Mouse (Mus musculus): ENCODE measurements around the gene Gm36079.
"Not testable (repeated sequence)": the region's sequence is repeated elsewhere in the genome, so short reads cannot be mapped to it uniquely, and the experiment has no call there.

The Gm36079 gene

DNA sequence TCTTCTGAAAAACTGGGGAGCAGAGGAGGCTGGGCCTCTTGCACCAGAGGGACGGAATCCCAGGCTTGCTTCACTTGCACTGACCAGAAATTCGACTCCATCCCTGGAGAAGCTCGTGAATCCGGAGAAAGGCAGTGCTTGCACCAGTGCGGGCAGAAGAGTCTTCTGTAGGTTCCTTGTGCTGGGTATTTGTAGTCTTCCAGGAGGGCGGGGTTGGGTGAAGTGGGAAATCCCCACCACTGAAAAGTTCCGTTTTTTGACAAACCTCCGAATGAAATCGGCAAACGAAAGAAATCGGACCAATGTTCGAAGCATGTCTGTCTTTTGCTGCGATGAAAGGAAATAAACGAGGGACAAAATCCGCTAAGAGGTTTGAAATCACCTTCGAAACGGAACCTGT, at the start of gene Gm36079:
Gene Gm36079 (minus strand): TSS at position 101 of the 400 bp plus-strand sequence.
- DNase-seq (ENCODE audit: low read depth, low spot score) = not testable (repeated sequence)

DNA sequence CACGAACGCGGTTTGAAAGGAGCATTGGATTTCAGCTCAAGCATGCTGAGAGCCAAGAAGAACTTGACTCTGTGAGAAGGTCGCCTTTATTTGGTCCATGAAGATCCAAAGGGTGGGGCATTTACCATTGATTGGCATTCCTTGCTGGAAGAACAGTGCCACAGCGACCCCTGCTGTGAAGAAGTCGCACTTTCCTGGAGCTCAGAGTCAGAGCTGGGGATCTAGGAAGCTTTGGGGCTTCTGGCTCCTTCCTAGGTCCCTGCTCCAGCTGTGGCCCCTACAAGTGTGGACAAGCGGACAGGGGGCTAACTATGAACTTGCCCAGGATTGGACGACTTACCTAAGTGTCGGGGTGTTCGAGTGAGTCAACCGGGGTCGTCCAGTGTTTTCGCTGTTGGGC, 44.1 kb upstream of the Gm36079 start:
- not testable (repeated sequence) for DNase-seq (ENCODE audit: low read depth, low spot score)

DNA sequence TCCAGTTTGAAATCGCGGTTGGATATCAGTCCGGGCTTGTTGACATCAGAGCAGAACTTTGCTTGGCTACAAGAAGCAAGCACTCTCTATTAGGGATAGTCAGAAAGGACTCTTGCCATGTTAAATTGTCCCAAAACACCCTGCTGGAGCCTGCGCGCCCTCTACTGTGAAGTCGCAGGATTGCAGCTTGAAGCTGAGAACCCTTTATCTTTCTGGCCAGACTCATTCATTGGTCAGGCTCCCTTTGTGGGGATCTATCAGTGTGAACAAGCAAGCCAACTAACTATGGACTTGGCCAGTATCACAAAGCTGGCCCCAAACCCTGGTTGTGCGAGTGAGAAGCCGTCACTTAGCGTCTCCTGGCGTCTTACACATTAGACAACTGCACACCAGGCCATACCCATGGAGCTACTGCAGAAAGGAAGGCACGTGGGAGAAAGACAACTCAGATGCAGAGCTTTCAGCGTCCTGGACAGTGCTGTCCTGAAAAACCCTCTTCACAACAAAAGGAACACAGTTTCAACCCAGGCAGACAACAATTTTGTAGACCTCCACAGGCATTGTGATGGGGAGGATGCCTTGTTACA, 43.3 kb upstream of the Gm36079 start:
- not testable (repeated sequence) for DNase-seq (ENCODE audit: low read depth, low spot score)

DNA sequence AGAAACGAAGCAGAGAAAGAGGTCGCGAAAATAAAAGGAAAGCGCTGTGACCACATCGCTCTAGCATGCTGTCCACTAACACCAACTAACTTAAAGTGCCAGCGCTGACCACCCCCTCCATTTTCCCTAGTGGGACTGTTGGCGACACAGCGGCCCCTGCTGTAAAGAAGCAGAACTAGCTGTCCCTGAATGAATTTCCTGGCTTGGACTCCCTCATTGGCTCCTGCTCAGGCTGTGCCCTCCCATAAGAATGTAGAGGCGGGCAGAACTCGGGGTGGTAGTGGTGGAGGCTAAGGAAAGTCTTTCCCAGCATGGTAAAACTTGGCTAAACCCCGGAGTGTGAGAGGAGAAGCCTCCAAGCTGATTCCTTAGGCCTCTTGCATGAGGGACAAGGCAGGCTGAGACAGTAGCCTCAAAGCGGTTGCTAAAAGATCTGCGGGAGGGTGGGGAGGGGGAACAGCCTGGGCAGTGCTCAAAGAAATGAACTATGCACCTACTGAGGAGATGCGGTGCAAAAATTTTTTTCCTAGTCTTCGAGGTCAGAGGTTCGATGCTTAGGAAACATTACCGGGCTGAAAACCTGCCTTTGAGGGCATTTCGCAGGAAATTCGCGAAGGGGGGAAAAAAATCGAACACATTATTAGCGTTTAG, 36.8 kb upstream of the Gm36079 start:
- DNase-seq (ENCODE audit: low read depth, low spot score) = not testable (repeated sequence)

DNA sequence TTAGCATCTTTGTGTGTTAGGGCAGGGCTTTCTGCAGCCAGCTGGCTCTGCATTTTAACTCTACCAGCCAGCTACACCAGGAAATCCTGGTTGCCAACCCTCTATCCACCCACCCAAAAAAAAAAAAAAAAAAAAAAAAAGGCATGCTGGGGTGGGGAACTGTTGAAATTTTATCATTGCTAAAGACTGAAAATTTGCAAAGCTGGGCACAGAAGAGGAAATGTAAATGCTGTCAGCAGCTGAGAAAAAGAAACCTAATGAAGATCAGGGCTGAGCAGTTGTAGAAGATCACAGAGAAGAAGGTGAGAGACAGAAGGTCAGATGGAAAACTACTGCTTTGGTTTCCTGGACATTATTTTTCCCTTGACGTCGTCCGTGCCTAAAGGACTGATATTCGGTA, 36.1 kb upstream of the Gm36079 start:
- not testable (repeated sequence) for DNase-seq (ENCODE audit: low read depth, low spot score)

DNA sequence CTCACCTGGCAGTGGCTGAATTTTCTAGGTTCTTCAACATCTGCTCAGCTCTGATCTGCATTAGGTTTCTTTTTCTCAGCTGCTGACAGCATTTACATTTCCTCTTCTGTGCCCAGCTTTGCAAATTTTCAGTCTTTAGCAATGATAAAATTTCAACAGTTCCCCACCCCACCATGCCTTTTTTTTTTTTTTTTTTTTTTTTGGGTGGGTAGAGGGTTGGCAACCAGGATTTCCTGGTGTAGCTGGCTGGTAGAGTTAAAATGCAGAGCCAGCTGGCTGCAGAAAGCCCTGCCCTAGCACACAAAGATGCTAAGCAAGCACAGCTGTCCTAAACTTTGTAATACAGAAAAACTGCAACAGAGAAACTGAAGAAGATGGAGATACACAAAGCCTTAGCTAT, 25.3 kb upstream of the Gm36079 start, which contains the start of gene Gm21188:
Gene Gm21188 (minus strand): TSS at position 110 of the 400 bp plus-strand sequence.
- not testable (repeated sequence) for DNase-seq (ENCODE audit: low read depth, low spot score)

DNA sequence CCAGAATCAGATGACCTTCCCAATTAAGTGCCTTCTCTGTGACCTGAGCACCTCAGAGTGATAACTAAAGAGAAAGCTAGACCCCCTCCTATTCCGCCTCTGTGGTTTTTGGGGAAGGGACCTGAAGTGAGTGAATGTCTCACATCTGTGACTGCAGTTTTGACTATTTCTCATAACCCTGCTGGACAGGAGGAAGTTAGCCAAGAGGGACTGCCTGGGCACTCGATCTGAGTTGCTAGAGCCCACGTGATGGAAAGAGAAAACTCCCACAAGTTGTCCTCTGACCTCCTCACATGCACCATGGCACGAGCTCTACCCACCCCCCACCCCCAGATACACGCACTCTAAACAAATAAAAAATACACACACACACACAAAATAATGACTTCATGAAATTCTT, 21.8 kb upstream of the Gm36079 start:
- not testable (repeated sequence) for DNase-seq (ENCODE audit: low read depth, low spot score)

DNA sequence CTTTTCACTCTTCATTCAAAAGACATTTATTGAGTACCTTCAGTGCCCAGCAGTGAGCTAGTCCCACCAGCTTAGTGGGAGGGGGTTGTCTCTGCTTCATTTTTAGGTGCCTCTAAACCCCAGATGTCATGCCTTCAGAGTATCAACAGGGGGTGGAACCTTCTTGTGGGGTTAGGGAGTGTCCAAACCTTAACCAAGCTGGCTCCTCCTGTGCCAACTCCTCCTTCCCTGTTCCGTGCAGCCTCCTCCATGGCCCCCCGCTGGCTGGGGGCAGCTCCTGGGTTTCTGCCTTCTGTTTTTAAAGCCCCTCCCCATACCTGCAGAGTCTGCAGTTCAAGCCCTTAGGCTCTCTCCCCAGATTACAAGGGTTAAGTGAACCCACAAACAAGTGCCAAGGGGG, 21.4 kb upstream of the Gm36079 start:
- not testable (repeated sequence) for DNase-seq (ENCODE audit: low read depth, low spot score)

DNA sequence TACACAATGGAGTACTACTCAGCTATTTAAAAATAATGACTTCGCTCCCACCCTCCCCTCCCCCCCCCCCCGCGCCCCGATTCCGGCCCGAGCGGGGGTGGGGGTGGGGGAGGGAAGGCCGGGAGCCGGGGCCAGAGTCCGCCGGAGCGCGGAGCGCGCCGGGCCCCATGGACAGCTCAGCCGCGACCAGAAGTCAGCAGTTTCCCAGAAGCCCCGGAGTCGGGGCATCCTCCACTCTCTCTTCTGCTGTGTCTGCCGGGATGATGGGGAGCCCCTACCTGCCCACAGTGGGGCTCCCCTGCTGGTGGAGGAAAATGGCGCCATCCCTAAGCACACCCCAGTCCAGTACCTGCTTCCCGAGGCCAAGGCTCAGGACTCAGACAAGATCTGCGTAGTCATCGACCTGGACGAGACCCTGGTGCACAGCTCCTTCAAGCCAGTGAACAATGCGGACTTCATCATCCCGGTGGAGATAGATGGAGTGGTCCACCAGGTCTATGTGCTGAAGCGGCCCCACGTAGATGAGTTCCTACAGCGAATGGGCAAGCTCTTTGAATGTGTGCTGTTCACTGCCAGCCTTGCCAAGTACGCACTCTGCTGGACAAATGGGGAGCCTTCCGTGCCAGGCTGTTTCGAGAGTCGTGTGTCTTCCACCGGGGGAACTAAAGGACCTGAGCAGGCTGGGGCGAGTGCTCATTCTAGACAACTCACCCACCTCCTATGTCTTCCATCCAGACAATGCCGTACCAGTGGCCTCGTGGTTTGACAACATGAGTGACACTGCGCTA, 19.8 kb upstream of the Gm36079 start:
- DNase-seq (ENCODE audit: low read depth, low spot score) = not testable (repeated sequence)

DNA sequence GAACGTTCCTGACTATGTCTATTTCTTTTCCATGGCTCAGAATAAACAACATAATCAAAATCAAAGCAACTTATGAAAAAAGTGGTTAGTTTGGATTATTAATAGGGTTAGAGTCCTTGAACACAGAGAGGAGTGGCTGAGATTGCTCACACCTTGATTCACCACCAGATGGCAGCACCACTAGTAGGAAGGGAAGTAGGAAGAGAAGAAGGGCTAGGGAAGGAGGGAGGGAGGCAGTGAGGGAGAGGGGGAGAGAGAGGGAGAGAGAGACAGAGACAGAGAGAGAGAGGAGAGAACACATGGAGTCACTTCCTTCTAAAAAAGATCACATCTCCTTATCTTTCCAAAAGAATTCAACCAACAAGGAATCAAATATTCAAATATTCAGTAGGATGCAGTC, 14.3 kb upstream of the Gm36079 start:
- DNase-seq (ENCODE audit: low read depth, low spot score) = peak; percentile 10

DNA sequence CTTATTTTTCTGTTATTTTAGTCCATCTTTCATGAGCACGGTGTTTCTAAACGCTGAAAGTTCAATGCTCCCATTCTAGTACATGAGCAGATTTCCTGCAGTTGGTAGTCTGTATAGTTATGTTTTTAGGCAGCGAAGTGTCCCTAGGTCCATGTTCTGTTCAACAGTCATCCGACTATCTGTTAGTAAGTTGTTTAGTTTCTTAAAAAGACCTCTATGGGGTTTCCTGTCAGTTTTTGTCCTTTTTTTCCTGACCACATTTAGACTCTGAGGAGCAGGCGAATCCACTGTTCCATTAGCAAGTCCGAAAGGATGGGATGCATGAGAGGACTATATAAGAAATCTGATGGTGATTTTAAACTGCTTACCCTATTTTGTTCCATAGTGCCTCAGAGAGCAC, 11.1 kb upstream of the Gm36079 start:
- DNase-seq (ENCODE audit: low read depth, low spot score) = not testable (repeated sequence)

DNA sequence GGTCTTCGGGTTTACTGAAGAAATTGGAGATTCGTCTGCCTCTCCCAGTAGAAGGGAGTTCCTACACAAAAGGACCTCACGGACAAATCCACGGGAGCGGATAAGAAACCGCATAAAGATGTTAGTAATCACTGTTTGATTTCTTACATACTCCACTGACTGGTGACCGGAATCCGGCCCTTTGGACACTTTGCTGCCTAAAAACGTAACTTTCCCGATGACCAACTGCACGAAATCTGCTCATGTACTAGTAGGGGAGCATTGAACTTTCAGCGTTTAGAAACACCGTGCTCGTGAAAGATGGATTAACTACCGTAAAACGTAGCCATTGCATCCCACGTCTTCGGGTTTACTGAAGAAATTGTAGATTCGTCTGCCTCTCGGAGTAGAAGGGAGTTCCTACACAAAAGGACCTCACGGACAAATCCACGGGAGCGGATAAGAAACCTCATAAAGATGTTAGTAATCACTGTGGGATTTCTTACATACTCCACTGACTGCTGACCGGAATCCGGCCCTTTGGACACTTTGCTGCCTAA, 9.8 kb upstream of the Gm36079 start:
- DNase-seq (ENCODE audit: low read depth, low spot score) = not testable (repeated sequence)

DNA sequence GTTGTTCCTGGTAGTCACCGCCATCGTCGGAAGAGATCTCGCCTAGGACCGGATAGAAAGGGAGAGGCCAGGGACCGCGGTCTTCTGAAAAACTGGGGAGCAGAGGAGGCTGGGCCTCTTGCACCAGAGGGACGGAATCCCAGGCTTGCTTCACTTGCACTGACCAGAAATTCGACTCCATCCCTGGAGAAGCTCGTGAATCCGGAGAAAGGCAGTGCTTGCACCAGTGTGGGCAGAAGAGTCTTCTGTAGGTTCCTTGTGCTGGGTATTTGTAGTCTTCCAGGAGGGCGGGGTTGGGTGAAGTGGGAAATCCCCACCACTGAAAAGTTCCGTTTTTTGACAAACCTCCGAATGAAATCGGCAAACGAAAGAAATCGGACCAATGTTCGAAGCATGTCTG, 8.3 kb upstream of the Gm36079 start:
- not testable (repeated sequence) for DNase-seq (ENCODE audit: low read depth, low spot score)

DNA sequence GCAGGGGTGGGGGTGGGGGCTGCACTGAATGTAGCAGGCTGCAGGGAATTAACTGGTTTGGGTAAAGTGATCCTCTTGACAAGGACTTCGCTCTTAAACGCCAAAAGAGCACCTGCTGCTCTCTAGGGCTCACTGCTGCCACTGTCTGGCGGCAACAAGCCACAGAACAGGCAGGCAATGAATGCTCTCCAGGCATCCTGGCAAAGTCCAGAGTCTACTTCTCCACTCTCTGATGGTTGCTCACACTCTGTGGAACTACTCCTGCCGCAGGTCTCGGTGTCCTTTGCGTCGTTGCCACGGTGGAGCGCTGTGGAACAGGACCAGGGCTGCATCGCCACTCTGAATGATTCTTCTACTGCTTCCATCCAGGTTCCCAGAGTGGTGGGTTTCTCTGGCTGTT, 7.8 kb upstream of the Gm36079 start:
- DNase-seq (ENCODE audit: low read depth, low spot score) = not testable (repeated sequence)

DNA sequence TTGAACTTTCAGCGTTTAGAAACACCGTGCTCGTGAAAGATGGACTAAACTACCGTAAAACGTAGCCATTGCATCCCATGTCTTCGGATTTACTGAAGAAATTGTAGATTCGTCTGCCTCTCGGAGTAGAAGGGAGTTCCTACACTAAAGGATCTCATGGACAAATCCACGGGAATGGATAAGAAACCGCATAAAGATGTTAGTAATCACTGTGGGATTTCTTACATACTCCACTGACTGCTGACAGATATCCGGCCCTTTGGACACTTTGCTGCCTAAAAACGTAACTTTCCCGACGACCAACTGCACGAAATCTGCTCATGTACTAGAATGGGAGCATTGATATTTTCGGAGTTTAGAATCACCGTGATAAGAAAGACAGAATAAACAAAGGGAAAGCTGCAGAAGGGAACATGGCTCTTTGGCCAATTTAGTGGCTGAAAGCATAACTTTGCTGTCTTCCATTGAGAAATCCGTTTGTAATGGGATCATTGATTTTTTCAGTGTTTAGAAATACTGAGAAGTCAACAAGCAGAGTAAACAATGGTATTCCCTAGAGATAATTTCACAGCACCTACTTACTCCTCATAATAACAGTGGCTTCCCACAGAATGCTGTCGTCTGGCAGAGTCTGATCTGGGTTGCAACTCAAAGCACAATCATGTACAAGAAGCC, 6.8 kb upstream of the Gm36079 start:
- not testable (repeated sequence) for DNase-seq (ENCODE audit: low read depth, low spot score)

DNA sequence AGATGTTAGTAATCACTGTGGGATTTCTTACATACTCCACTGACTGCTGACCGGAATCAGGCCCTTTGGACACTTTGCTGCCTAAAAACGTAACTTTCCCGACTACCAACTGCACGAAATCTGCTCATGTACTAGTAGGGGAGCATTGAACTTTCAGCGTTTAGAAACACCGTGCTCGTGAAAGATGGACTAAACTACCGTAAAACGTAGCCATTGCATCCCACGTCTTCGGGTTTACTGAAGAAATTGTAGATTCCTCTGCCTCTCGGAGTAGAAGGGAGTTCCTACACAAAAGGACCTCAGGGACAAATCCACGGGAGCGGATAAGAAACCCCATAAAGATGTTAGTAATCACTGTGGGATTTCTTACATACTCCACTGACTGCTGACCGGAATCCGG, 4.9 kb upstream of the Gm36079 start:
- not testable (repeated sequence) for DNase-seq (ENCODE audit: low read depth, low spot score)

DNA sequence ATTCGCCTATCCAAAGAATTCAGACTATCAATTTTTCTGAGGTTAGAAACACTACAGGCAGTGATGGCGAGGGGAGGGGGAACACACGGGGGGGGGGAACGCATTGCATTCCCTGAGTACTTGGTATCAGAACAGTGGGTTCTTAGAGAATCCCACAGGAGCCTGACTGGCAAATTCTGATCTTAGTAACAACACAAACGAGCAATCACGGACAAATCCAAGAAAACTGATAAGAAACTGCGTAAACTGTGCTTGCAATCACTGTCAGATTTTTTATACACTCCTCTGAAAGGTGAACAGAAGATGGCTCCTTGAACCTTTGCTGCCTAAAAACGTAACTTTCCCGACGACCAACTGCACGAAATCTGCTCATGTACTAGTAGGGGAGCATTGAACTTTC, 557 bp upstream of the Gm36079 start:
- DNase-seq (ENCODE audit: low read depth, low spot score) = not testable (repeated sequence)

DNA sequence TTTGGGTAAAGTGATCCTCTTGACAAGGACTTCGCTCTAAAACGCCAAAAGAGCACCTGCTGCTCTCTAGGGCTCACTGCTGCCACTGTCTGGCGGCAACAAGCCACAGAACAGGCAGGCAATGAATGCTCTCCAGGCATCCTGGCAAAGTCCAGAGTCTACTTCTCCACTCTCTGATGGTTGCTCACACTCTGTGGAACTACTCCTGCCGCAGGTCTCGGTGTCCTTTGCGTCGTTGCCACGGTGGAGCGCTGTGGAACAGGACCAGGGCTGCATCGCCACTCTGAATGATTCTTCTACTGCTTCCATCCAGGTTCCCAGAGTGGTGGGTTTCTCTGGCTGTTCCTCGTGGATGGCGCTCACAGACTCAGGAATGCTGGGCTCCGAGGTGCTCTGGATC, 438 bp downstream of the Gm36079 start:
- DNase-seq (ENCODE audit: low read depth, low spot score) = not testable (repeated sequence)

DNA sequence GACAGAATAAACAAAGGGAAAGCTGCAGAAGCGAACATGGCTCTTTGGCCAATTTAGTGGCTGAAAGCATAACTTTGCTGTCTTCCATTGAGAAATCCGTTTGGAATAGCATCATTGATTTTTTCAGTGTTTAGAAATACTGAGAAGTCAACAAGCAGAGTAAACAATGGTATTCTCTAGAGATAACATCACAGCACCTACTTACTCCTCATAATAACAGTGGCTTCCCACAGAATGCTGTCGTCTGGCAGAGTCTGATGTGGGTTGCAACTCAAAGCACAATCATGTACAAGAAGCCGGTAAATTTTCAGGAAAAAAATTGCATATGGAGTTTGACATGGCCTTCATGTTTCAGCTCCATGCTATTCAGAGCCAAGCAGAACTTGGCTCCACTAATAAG, 1.2 kb downstream of the Gm36079 start:
- not testable (repeated sequence) for DNase-seq (ENCODE audit: low read depth, low spot score)

DNA sequence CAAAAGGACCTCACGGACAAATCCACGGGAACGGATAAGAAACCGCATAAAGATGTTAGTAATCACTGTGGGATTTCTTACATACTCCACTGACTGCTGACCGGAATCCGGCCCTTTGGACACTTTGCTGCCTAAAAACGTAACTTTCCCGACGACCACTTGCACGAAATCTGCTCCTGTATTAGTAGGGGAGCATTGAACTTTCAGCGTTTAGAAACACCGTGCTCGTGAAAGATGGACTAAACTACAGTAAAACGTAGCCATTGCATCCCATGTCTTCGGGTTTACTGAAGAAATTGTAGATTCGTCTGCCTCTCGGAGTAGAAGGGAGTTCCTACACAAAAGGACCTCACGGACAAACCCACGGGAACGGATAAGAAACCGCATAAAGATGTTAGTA, 1.8 kb downstream of the Gm36079 start:
- not testable (repeated sequence) for DNase-seq (ENCODE audit: low read depth, low spot score)

DNA sequence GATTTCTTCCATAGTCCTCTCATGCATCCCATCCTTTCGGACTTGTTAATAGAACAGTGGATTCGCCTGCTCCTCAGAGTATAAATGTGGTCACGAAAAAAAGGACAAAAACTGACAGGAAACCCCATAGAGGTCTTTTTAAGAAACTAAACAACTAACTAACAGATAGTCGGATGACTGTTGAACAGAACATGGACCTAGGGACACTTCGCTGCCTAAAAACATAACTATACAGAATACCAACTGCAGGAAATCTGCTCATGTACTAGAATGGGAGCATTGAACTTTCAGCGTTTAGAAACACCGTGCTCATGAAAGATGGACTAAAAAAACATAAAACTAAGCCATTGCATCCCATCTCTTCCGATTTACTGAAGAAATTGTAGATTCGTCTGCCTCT, 2.2 kb downstream of the Gm36079 start:
- not testable (repeated sequence) for DNase-seq (ENCODE audit: low read depth, low spot score)

DNA sequence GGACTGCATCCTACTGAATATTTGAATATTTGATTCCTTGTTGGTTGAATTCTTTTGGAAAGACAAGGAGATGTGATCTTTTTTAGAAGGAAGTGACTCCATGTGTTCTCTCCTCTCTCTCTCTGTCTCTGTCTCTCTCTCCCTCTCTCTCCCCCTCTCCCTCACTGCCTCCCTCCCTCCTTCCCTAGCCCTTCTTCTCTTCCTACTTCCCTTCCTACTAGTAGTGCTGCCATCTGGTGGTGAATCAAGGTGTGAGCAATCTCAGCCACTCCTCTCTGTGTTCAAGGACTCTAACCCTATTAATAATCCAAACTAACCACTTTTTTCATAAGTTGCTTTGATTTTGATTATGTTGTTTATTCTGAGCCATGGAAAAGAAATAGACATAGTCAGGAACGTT, 5.3 kb downstream of the Gm36079 start:
- peak; percentile 15 for DNase-seq (ENCODE audit: low read depth, low spot score)
